Mouse (Mus musculus) ES-Bruce4 (cell line): ENCODE measurements around the gene Card19.

Experiments
- CTCF ChIP-seq: IDR thresholded peaks from one replicate; pipeline ENCODE4 v1.8.1; 2011; ENCODE audit warnings: low read depth, low read length
- POLR2A ChIP-seq: IDR thresholded peaks from one replicate; pipeline ENCODE4 v1.8.1; 2011; ENCODE audit warnings: low read length; ENCODE audit not compliant: insufficient read depth

DNA sequence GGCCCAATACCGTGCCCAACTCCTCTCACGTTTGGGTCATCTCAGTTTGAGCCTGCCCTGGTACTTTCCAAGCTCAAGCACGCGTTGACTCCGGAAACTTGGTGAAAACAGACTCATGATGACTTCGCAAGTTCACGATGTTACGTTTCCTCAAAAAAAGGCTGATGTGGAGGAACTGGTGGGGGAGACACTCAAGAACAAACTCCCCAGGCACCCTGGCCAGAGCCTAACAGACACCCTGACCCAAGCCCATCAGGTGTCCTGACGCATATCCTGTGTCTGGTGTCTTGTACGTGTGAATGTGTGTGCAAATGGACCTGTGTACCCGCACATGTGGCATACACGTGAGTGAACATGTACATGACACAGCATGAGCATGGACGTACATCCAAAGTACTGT lies 15.1 kb downstream of the Card19 start:
- TF ChIP-seq CTCF (no peak), POLR2A (no peak)
